Mouse (Mus musculus): Measurements from ENCODE around the gene 4930415O20Rik. TPM values are rescaled to one million over a fixed set of nuclear protein-coding genes. Genes with fewer than 3 reads are reported as not detected.
A peak's percentile ranks its signal among the peaks of the same experiment; 100 is the strongest.

The 4930415O20Rik gene
- polyA plus RNA-seq, 1 experiment from 2014 or later, result not detected

DNA sequence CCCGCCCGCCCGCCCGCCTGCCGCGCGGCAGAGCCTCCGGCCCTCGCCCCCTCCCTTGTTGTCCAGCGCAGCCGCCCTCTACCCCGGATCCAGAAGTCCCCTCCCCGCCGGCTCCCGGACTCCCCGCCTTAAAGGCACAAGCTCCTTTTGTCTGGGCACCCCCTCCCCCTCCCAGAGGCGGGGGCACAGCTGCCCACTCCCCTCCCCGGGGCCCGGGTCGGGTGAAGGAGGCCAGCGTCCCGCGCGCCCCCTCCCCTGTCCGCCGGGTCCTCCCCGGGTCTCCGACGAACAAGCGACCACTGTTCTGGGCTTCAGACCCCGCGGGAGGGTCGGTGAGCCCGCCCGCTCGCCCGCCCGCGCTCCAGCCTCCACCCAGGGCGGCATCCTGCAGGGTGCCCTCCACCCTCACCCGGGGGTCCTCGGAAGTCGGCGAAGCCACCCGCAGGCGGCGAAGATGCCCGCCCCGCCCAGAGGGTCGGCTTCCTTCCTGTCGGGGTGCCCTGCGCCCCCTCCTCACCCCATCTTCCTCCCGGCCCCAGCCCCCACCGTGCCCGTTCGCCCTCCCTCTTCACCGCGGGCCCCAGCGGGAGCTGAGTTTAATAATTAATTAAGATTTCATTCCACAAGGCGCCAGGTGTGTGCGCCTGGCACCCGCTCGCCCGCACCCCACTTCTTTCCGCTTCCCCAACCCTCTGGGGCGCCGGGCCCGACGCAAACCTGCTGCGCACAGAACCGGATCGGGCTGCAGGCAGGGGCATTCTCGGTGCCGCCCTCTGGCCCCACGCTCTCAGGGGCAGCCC lies 38.7 kb downstream of the 4930415O20Rik start, which contains the start of gene Adcy6:
Adcy6 (minus strand) TSS at position 746 of the 800 bp plus-strand sequence.
- Histone ChIP-seq H3K27me3 (no peaks in the 10 kb centered on the region), H3K4me3 (replicated peaks) (peak within 1 kb of the TSS; percentile 74), H3K9ac (replicated peaks) (peak within 1 kb of the TSS; percentile 86), H3K9me3 (no peaks in the 10 kb centered on the region), H3K36me3 (peaks cover 3% of the 10 kb centered on the region), H3K4me2 (replicated peaks) (peak within 1 kb of the TSS; percentile 87), H3K27ac (peak within 1 kb of the TSS; percentile 85), H3K4me1 (replicated peaks) (peaks cover 39% of the 10 kb centered on the region)
- under 1% methylated on average over 68 of the region's 75 CpGs for WGBS
- ATAC-seq, result peak; percentile 85

DNA sequence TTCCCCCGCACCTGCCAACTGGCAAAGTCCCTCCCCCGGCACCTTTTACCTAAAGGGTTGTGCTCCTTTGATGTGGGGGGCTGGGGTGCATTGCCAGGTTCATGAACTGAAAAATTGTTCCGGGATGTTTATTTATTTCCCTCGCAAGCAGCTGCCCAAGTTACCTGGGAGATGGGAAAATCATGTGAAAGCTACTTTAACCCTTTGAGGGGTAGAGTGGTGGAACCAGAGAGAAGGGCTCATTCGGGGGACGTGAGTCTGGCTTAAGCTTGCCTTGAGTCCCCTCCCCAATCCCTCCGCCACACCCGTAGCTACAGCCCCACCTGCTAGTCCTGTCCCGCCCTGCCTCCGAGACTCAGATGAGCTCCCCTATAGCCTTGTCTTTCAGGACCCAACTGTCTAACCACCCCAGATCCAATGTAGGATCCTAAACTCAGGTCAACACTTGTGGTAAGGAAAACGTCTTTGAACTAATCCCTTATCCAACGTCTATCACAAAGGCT lies 39.4 kb downstream of the 4930415O20Rik start:
- peak overlapping the region; percentile 87 for H3K4me2 ChIP-seq (replicated peaks)
- no peaks in the 10 kb centered on the region for H3K27me3 ChIP-seq
- H3K27ac ChIP-seq, result peak overlapping the region; percentile 85
- H3K4me1 ChIP-seq (replicated peaks), result peaks cover 45% of the 10 kb centered on the region
- H3K9me3 ChIP-seq, result no peaks in the 10 kb centered on the region
- peak overlapping the region; percentile 74 for H3K4me3 ChIP-seq (replicated peaks)
- 0 out of 2 replicates have a peak, but pooled peaks have one; percentile 22 for ATAC-seq
- peak overlapping the region; percentile 86 for H3K9ac ChIP-seq (replicated peaks)
- WGBS, result 3% methylated on average over 12 of the region's 12 CpGs
- no peaks in the 10 kb centered on the region for H3K36me3 ChIP-seq

DNA sequence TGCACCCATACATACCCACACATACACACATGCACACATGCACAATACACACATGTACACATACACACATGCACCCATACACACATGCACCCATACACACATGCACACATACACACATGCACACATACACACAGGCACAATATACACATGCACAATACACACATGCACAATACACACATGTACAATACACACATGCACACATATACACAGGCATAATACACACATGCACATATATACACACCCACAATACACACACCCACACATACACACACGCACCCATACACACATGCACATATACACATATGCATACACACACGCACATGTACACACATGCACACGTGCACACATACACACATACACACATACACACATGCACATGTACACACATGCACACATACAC lies 41.4 kb downstream of the 4930415O20Rik start:
- ATAC-seq, result no peak
- 99% methylated on average over 3 of the region's 3 CpGs for WGBS
- H3K4me3 ChIP-seq (replicated peaks), result no peak overlapping the region
- no peak overlapping the region for H3K27ac ChIP-seq
- no peak overlapping the region for H3K9ac ChIP-seq (replicated peaks)
- H3K9me3 ChIP-seq, result no peaks in the 10 kb centered on the region
- peaks cover 39% of the 10 kb centered on the region for H3K4me1 ChIP-seq (replicated peaks)
- H3K36me3 ChIP-seq, result no peaks in the 10 kb centered on the region
- H3K27me3 ChIP-seq, result 0 out of 2 replicates have a peak, but pooled peaks cover 2% of the 10 kb centered on the region
- no peak overlapping the region for H3K4me2 ChIP-seq (replicated peaks)

DNA sequence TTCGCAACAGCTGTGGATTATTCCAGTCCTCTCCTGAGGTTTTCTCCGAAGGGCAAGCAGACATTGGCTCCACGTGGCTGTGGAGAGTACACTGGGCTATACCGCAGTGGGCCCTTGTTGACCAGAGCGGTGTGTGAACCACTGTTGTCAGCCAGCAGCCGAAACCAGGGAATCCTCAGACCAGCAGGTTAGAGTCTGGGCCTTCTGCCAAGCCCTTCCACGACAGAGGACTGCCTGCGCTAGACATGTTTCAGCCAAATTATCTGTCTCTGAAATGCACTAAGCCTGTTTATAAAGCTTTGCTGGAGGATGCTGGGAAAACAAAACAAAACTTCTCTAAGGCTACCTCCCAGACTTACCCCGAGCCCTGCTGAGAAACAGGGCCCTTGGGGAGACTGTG lies 43.7 kb downstream of the 4930415O20Rik start:
- H3K4me1 ChIP-seq (replicated peaks), result peaks cover 24% of the 10 kb centered on the region
- H3K9me3 ChIP-seq, result no peaks in the 10 kb centered on the region
- H3K4me3 ChIP-seq (replicated peaks), result no peak overlapping the region
- 0 out of 2 replicates have a peak, but pooled peaks cover 2% of the 10 kb centered on the region for H3K27me3 ChIP-seq
- no peak for ATAC-seq
- H3K9ac ChIP-seq (replicated peaks), result no peak overlapping the region
- WGBS, result 51% methylated on average over 9 of the region's 9 CpGs
- no peaks in the 10 kb centered on the region for H3K36me3 ChIP-seq
- H3K4me2 ChIP-seq (replicated peaks), result no peak overlapping the region
- H3K27ac ChIP-seq, result peak overlapping the region; percentile 14

DNA sequence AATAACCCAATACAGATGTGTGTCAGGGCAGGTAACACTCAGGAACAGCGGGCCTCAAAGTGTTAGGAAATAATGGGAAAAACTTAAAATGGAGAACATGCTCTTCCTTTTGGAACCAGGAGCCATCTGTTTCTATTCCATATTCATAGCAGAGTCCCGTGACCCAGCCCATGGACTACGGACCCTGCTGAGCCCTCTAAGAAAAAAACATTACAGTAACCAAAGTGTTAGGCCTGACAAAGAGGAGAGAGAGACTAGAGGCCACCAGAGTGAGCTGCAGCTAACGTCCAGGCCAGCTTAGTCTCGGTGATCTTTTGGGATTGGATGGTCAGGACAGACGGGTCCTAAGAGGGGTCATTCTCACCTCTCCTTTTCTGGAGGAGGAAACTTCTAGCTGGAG lies 44.2 kb downstream of the 4930415O20Rik start:
- Histone ChIP-seq H3K9me3 (no peaks in the 10 kb centered on the region), H3K9ac (replicated peaks) (no peak overlapping the region), H3K4me1 (replicated peaks) (peaks cover 21% of the 10 kb centered on the region), H3K36me3 (no peaks in the 10 kb centered on the region), H3K4me3 (replicated peaks) (no peak overlapping the region), H3K27ac (0 out of 2 replicates have a peak overlapping the region, but pooled peaks have one; percentile 19), H3K27me3 (0 out of 2 replicates have a peak, but pooled peaks cover 2% of the 10 kb centered on the region), H3K4me2 (replicated peaks) (no peak overlapping the region)
- WGBS, result 52% methylated on average over 6 of the region's 6 CpGs
- ATAC-seq, result no peak

DNA sequence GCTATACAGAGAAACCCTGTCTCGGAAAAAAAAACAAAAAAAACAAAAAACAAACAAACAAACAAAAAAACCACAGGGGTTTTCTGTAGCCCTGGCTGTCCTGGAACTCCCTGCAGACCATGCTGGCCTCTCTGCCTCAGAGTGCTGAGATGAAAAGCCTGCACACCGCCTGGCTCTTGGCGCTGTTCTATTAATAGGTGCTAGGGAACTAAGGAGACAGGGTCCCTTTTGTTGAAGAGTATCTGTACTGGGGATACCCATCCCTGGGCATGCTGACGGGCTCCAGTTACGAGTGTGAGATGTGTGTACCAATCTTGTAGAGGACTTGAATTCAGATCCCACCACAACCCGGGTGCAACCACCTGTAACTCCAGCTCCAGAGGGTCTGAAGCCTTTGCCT lies 44.9 kb downstream of the 4930415O20Rik start:
- Histone ChIP-seq H3K9ac (replicated peaks) (no peak overlapping the region), H3K36me3 (no peaks in the 10 kb centered on the region), H3K9me3 (no peaks in the 10 kb centered on the region), H3K4me2 (replicated peaks) (no peak overlapping the region), H3K27ac (no peak overlapping the region), H3K27me3 (0 out of 2 replicates have a peak, but pooled peaks cover 2% of the 10 kb centered on the region), H3K4me3 (replicated peaks) (no peak overlapping the region), H3K4me1 (replicated peaks) (peaks cover 16% of the 10 kb centered on the region)
- ATAC-seq, result no peak
- 67% methylated on average over 6 of the region's 6 CpGs for WGBS

DNA sequence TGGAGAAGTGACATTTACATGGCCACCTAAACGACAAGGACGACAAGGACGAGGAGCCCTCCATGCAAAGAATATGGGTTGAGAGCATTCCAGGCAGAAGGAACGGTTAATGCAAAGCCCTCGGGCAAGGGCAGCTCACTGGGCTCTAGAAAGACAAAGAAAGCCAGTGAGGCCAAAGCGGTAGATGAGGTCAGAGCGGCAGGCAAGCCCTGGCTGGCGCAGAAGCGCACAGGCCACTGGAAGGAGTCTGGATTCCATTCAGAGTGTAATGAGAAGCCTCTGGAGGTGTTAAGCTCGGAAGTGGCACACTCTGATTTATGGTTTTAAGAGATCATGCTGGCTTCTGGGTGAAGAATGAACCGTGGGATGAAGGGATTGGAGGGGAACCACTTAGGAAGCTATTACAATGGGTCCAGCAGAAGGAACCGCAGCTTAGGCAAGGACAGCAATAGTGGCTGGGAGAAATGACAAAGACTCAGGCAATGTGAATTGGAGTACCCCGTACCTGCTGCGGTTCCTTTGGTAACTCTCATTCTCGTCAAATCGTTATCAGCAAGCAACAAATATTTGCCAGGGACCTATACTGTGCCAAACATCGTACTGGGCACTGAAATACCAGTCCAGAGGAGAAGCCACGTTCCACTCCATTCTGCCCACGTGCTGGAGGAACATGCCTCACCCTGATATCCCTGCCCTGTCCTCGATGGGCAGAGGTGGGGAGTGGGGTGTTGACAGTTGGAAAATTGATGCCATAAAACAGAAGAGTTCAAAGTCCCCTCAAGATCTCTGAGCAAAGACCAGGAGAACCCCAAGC lies 45.8 kb downstream of the 4930415O20Rik start:
- WGBS, result 45% methylated on average over 20 of the region's 20 CpGs
- 0 out of 2 replicates have a peak overlapping the region, but pooled peaks have one; percentile 15 for H3K4me2 ChIP-seq (replicated peaks)
- H3K9me3 ChIP-seq, result no peaks in the 10 kb centered on the region
- no peak overlapping the region for H3K27ac ChIP-seq
- peaks cover 16% of the 10 kb centered on the region for H3K4me1 ChIP-seq (replicated peaks)
- H3K9ac ChIP-seq (replicated peaks), result no peak overlapping the region
- no peaks in the 10 kb centered on the region for H3K36me3 ChIP-seq
- H3K4me3 ChIP-seq (replicated peaks), result no peak overlapping the region
- H3K27me3 ChIP-seq, result 0 out of 2 replicates have a peak, but pooled peaks cover 2% of the 10 kb centered on the region
- no peak for ATAC-seq

DNA sequence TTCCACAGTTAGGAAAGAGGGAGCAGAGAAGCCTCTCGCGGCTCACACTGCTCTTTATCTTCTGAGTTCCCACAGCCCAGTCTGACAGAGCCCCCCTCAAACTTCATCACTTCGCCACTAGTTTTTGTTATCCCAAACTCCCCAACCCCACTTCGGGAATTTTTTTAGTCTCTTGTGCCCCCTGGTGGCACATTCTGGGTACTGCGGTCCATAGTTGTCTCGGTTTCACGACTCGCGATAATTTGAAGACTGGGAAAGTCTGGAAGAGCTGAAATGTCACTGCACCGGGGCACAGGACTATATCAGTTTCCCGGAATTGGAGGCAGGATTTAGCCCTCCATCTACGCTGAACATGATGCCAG lies 46.4 kb downstream of the 4930415O20Rik start:
- Histone ChIP-seq H3K4me3 (replicated peaks) (no peak overlapping the region), H3K36me3 (no peaks in the 10 kb centered on the region), H3K4me1 (replicated peaks) (peaks cover 17% of the 10 kb centered on the region), H3K9ac (replicated peaks) (no peak overlapping the region), H3K27ac (no peak overlapping the region), H3K9me3 (no peaks in the 10 kb centered on the region), H3K27me3 (0 out of 2 replicates have a peak, but pooled peaks cover 2% of the 10 kb centered on the region), H3K4me2 (replicated peaks) (0 out of 2 replicates have a peak overlapping the region, but pooled peaks have one; percentile 15)
- 2% methylated on average over 12 of the region's 12 CpGs for WGBS
- ATAC-seq, result peak; percentile 53; the same call in 1 of the 2 replicates

DNA sequence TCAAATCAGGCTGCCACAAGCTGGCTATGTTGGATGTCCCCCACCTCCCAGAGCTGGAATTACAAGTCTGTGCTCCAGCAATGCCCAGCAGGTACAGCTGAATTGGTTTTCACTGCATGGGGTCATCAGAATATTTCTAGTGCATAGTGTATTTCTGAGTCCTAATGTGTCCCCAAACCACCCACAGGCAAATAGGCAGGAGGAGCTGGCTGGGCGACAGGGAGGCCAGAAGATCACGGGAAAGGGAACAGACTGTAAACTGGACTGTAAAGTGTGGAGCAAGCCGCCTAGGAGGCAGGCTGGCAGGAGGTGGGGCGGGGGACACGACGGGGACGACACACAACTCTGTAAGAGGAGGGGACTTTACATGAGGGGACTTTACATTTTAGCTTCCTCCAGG lies 51.4 kb downstream of the 4930415O20Rik start:
- Histone ChIP-seq H3K4me3 (replicated peaks) (no peak overlapping the region), H3K9ac (replicated peaks) (0 out of 2 replicates have a peak overlapping the region, but pooled peaks have one; percentile 8), H3K36me3 (no peaks in the 10 kb centered on the region), H3K9me3 (no peaks in the 10 kb centered on the region), H3K4me1 (replicated peaks) (peaks cover 13% of the 10 kb centered on the region), H3K27me3 (0 out of 2 replicates have a peak, but pooled peaks cover 3% of the 10 kb centered on the region), H3K4me2 (replicated peaks) (no peak overlapping the region), H3K27ac (no peak overlapping the region)
- no peak for ATAC-seq
- 7% methylated on average over 7 of the region's 7 CpGs for WGBS

DNA sequence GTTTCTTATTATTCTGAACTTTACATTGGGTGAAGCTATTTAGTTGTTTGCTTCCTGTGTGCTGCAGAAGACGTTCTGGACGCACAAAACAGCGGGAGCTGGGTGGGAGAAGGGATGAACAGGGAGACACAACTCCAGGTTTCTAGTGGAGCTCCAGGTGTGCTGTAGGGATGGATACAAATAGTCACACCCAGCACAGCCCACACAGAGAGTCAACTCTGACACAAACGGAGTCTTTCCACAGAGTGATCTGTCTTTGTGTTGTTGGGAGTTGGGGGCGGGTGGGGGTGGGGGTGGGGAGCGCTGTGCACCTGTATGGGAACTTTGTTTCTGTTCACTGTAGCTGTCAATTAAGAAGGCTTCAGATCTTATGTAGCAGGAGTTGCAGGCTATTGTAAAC lies 51.9 kb downstream of the 4930415O20Rik start:
- no peak overlapping the region for H3K4me2 ChIP-seq (replicated peaks)
- no peak for ATAC-seq

DNA sequence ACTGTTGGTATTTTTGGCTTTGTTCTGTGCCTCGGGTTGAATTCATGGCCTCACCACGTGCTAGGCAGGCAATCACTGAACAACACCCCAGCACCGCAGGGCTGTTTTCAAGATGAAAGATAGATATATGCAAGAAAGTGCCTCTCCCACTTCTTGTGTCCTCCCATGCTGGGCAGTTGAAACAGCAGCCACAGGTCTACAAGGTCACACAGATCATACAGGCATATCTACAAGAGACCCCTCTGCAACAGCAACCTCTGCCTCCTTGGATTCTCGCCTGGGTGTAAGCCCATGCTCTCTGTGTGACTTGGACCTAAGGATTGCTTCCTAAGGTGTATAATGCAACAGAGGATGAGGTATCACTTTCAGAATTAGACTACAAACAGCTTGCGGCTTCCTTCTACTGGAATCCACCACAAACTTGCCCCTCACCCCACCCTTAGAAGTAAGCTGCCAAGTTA lies 52.6 kb downstream of the 4930415O20Rik start:
- no peak overlapping the region for H3K9ac ChIP-seq (replicated peaks)
- no peak overlapping the region for H3K4me3 ChIP-seq (replicated peaks)
- H3K9me3 ChIP-seq, result no peaks in the 10 kb centered on the region
- H3K4me1 ChIP-seq (replicated peaks), result peaks cover 18% of the 10 kb centered on the region
- no peak for ATAC-seq
- no peak overlapping the region for H3K4me2 ChIP-seq (replicated peaks)
- H3K36me3 ChIP-seq, result no peaks in the 10 kb centered on the region
- 0 out of 2 replicates have a peak, but pooled peaks cover 3% of the 10 kb centered on the region for H3K27me3 ChIP-seq
- no peak overlapping the region for H3K27ac ChIP-seq
- WGBS, result 62% methylated on average over 5 of the region's 5 CpGs

More for the DNA sequence above, 51.9 kb downstream of the 4930415O20Rik start:
- no peak overlapping the region for H3K27ac ChIP-seq
- no peaks in the 10 kb centered on the region for H3K36me3 ChIP-seq
- H3K4me1 ChIP-seq (replicated peaks), result peaks cover 13% of the 10 kb centered on the region
- H3K27me3 ChIP-seq, result 0 out of 2 replicates have a peak, but pooled peaks cover 3% of the 10 kb centered on the region
- no peak overlapping the region for H3K4me3 ChIP-seq (replicated peaks)
- no peak overlapping the region for H3K9ac ChIP-seq (replicated peaks)
- H3K9me3 ChIP-seq, result no peaks in the 10 kb centered on the region
- whole genome bisulfite sequencing, result 19% methylated on average over 6 of the region's 6 CpGs
